Mouse (Mus musculus) CD8-positive naive resting alpha-beta T cell, adult 2 months (primary cell): Measurements from ENCODE around the gene Dhx36.

Experiments
- DNase-seq, 2 experiments: peaks; one replicate each; pipeline ENCODE4 v3.0.0; 2022; ENCODE audit warnings: low read depth in 2 of 2, low spot score in 2 of 2

Dhx36 gene

DNA sequence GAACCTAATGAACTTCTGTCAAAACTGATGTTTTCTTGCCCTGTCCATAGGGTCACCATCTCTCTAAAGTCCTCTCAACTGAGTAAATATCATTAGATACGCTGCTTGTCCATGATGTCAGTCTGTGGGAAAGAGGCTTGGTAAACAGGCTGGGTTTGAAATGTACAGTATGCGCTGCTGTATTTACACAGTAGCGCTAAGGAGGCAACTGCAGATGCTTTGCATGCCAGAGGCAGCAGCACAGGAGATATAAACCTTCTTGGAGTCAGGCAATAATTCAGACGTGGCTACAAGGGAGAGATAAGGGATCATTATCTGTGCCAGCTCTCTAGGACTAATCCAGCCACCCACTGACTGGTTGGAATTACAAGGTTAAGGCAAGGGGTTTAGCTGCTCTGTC lies 73.1 kb downstream of the Dhx36 start:
- no peak for DNase-seq

GRCm38 (mm10) chr3:62418387-62419138 lies 88.2 kb downstream of the Dhx36 start:
- DNase-seq = no peak
